9 mouse cellular contexts compared by ENCODE assay signal in the genomic region with DNA sequence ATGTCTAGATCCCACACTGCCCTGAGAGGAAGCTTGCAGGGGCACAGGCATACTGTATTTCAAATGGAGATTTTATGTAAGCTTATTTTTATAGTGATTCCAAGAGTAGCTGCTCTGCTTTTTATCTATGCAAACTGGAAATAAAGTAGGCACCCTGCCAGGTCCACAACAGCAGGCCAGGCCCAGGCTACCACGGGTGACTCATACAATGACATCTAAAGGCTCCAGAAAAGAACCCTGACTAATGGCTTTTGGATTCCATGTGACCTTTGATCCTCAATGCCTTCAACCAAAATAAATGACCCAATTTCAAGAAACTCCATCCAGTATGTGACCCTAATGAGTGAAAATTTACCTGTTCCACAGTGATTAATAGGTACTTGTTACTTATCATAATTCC.
DNase-seq lines count a peak whose midpoint lies in the region; ATAC-seq and TF ChIP-seq lines count a peak whose summit lies in the region.
"Had no signal": no experiment of that assay in that cellular context is flagged by ENCODE, and none has a peak within 500 bp of the region (broad histone marks: within the 10 kb centered on the region; RNA-seq: fewer than 3 reads in every experiment).

No protein-coding gene starts in this region.

- H3K4me3 ChIP-seq in C2C12 (ENCODE audit: insufficient read depth, poor library complexity, severe bottlenecking) = no peak overlapping the region
- H3K4me3 ChIP-seq in intestine, embryonic 16.5 days (ENCODE audit: low read length) = no peak overlapping the region
- H3K4me3 ChIP-seq: liver, embryonic 15.5 days had no signal

- no peak overlapping the region for H3K9ac ChIP-seq in intestine, embryonic 16.5 days (ENCODE audit: low read depth, low read length)
- H3K9ac ChIP-seq: liver, embryonic 15.5 days had no signal

- peaks cover 22% of the 10 kb centered on the region for H3K79me2 ChIP-seq in C2C12 (ENCODE audit: control insufficient read depth, insufficient read depth)

- DNase-seq in embryo, embryonic 10 days (ENCODE audit: low spot score) = peak; percentile 62
- no peak for DNase-seq in embryo, embryonic 9.5 days (ENCODE audit: extremely low spot score)
- peak; percentile 49 to 57 for DNase-seq in cerebellum, postnatal 10 days
- no peak for DNase-seq in left cerebral cortex, adult 18-20 months (ENCODE audit: low spot score in 2 of 2)
- DNase-seq in gastrocnemius, adult 8-10 months (ENCODE audit: low spot score in 2 of 2) = no peak
- no peak for DNase-seq in layer of hippocampus, postnatal 25 days (ENCODE audit: extremely low spot score in 1 of 2, low spot score in 1 of 2)

- TF ChIP-seq CTCF in C2C12 (IDR thresholded peaks at IDR 0.05; ENCODE audit: control insufficient read depth, insufficient read depth, insufficient read length) = no peak

- ATAC-seq in intestine, embryonic 16.5 days = peak; percentile 56; the same call in 1 of the 2 replicates

- H3K4me2 ChIP-seq in intestine, embryonic 16.5 days (ENCODE audit: low read depth, low read length) = no peak overlapping the region
- H3K4me2 ChIP-seq: liver, embryonic 15.5 days had no signal

- H3K79me3 ChIP-seq in C2C12 (ENCODE audit: low read depth) = peaks cover 2% of the 10 kb centered on the region

- no peak overlapping the region for H3K27ac ChIP-seq in intestine, embryonic 16.5 days (ENCODE audit: low read length)
- H3K27ac ChIP-seq: liver, embryonic 15.5 days had no signal

- H3K4me1 ChIP-seq in intestine, embryonic 16.5 days (ENCODE audit: control insufficient read depth, insufficient read depth, low read length) = peaks cover 19% of the 10 kb centered on the region

- 9% methylated on average over 1 of the region's 1 CpGs for WGBS in intestine, embryonic 16.5 days

- no peaks in the 10 kb centered on the region for H3K9me3 ChIP-seq in intestine, embryonic 16.5 days (ENCODE audit: control insufficient read depth, low read length)
- H3K9me3 ChIP-seq: liver, embryonic 15.5 days had no signal

- H3ac ChIP-seq in C2C12 (ENCODE audit: control insufficient read depth, insufficient read length, low read depth) = no peak overlapping the region

- H3K36me3 ChIP-seq in C2C12 (ENCODE audit: control insufficient read depth, insufficient read depth) = peaks cover 5% of the 10 kb centered on the region
- no peaks in the 10 kb centered on the region for H3K36me3 ChIP-seq in intestine, embryonic 16.5 days (ENCODE audit: control insufficient read depth, insufficient read depth, low read length)
- H3K36me3 ChIP-seq: liver, embryonic 15.5 days had no signal

- no peaks in the 10 kb centered on the region for H3K27me3 ChIP-seq in C2C12 (ENCODE audit: control insufficient read depth, insufficient read depth, insufficient read length)
- no peaks in the 10 kb centered on the region for H3K27me3 ChIP-seq in intestine, embryonic 16.5 days (replicated peaks; ENCODE audit: control insufficient read depth, insufficient read depth, low read length)
- H3K27me3 ChIP-seq: liver, embryonic 15.5 days had no signal

TF ChIP-seq in C2C12, 6 proteins besides CTCF, POLR2A, EP300 and RAD21:
- TF ChIP-seq CEBPB (IDR thresholded peaks at IDR 0.05; ENCODE audit: low read depth) = no peak
- TF ChIP-seq FOSL1 (IDR thresholded peaks at IDR 0.05; ENCODE audit: insufficient read depth, low read length, poor library complexity, severe bottlenecking) = peak; percentile 54
- peak; percentile 13 for TF ChIP-seq USF1 (IDR thresholded peaks at IDR 0.05; ENCODE audit: low read depth)
- TF ChIP-seq MYOG (IDR thresholded peaks at IDR 0.05; ENCODE audit: control insufficient read depth, extremely low read depth, insufficient read length) = no peak

Comparison
In these comparisons a context has a peak if more than half of its experiments do, and no peak if none do; other contexts are left out.
1. DNase-seq: peak in embryo, embryonic 10 days (single experiment) and cerebellum, postnatal 10 days (2 of 2); none in embryo, embryonic 9.5 days (single experiment), left cerebral cortex, adult 18-20 months (0 of 2), gastrocnemius, adult 8-10 months (0 of 2) and layer of hippocampus, postnatal 25 days (0 of 2).